Mouse (Mus musculus) cerebellum, adult 2 months (tissue): Measurements from ENCODE around the gene Gm42791.

Experiments
- CTCF ChIP-seq: fragments of 200-500 bp; IDR thresholded peaks from 2 replicates; pipeline ENCODE4 v1.5.1; 2011; ENCODE audit warnings: low read depth, mild to moderate bottlenecking, control low read depth, low read length, moderate library complexity, borderline replicate concordance; ENCODE audit not compliant: insufficient read depth
- POLR2A ChIP-seq: fragments of 200-500 bp; IDR thresholded peaks from 2 replicates; pipeline ENCODE4 v1.6.1; 2011; ENCODE audit warnings: low read length, control low read depth, borderline replicate concordance; ENCODE audit not compliant: insufficient read depth

DNA sequence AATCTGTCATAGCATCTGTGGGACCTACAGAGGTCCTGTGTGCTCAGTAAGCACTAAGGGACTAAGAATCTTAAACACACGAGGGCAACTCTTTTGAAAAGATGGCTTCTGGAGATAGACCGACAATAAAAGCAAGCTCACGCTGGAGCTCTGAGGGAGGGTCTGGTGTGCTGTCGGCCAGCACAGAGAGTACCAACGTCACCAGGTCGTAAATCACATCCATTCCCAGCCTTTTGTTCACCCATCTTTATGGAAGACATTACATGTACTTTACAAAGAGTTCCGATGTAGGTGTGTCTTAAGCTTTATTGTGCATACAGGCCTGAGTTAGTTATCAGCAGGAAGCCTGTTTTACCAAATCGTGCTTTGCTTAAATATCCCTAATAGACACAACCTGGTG lies 50.9 kb downstream of the Gm42791 start:
- TF ChIP-seq CTCF (no peak), POLR2A (no peak)
